Mouse (Mus musculus): ENCODE results near the gene Tubb4b. TPM values are rescaled to one million over a fixed set of nuclear protein-coding genes. Genes with fewer than 3 reads are reported as not detected.

The Tubb4b gene
- polyA plus RNA-seq, 1 experiment from 2014 or later: 444 TPM

DNA sequence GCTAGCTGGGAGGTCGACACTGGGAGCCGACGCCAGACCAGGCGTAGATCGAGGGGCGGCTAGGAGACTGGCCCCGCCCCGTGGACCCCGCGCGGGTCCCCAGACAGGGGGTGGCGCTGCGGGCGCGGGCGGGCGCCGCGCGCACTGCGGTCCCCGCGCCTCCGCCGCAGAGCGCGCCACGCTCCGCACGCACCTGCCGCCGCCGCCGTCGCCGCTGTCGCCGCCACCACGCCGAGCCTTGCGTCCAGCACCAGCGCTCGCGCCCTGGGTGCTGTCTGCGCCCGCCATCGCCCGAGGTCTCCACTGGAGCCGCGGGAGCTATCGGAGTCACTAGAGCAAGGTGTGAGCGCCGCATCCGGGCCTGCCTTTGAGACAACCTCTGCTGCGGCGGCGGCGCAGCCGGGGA is 17.6 kb upstream of the Tubb4b start, which contains the start of the genes Rnf208 and Cysrt1:
Gene Rnf208, plus strand, starts transcription at position 155 of the 406 bp plus-strand sequence.
Gene Cysrt1, minus strand, starts transcription at position 352 of the 406 bp plus-strand sequence.
- H3K9ac ChIP-seq: peak within 1 kb of the TSS; percentile 81
- no peaks in the 10 kb centered on the region for H3K9me3 ChIP-seq
- H3K27ac ChIP-seq (replicated peaks): peak within 1 kb of the TSS; percentile 72
- peaks cover 4% of the 10 kb centered on the region; the same call in 1 of the 2 replicates for H3K27me3 ChIP-seq
- ATAC-seq (ENCODE audit: low FRiP score, low read depth): peak; percentile 65
- H3K36me3 ChIP-seq: no peaks in the 10 kb centered on the region; the same call in 1 of the 2 replicates
- H3K4me3 ChIP-seq: peak within 1 kb of the TSS; percentile 61
- H3K4me1 ChIP-seq (replicated peaks): peaks cover 37% of the 10 kb centered on the region
- WGBS: 0% methylated on average over 40 of the region's 59 CpGs
- H3K4me2 ChIP-seq: peak within 1 kb of the TSS; percentile 92

DNA sequence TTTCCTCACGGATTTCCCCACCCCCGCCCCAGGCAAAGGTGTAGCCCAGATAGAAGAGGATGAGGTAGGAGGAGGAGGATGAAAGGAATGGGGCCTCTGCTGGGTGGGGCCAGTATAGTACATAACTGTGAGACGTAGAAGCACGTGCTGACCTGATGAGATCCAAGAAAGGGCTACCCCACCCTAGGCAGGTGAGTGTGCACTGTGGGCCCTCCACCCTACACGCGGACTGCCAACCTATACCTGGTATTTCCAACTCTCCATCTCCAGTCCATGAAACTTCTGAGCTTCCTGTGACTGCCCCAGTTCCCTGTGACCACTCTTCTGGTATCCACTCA is 16.9 kb upstream of the Tubb4b start:
- H3K27ac ChIP-seq (replicated peaks): peak overlapping the region; percentile 72
- H3K4me1 ChIP-seq (replicated peaks): peaks cover 37% of the 10 kb centered on the region
- peak overlapping the region; percentile 81 for H3K9ac ChIP-seq
- H3K36me3 ChIP-seq: no peaks in the 10 kb centered on the region; the same call in 1 of the 2 replicates
- ATAC-seq (ENCODE audit: low FRiP score, low read depth): peak; percentile 32
- peaks cover 4% of the 10 kb centered on the region; the same call in 1 of the 2 replicates for H3K27me3 ChIP-seq
- 12% methylated on average over 6 of the region's 6 CpGs for WGBS
- peak overlapping the region; percentile 92 for H3K4me2 ChIP-seq
- H3K9me3 ChIP-seq: no peaks in the 10 kb centered on the region
- peak overlapping the region; percentile 61 for H3K4me3 ChIP-seq

DNA sequence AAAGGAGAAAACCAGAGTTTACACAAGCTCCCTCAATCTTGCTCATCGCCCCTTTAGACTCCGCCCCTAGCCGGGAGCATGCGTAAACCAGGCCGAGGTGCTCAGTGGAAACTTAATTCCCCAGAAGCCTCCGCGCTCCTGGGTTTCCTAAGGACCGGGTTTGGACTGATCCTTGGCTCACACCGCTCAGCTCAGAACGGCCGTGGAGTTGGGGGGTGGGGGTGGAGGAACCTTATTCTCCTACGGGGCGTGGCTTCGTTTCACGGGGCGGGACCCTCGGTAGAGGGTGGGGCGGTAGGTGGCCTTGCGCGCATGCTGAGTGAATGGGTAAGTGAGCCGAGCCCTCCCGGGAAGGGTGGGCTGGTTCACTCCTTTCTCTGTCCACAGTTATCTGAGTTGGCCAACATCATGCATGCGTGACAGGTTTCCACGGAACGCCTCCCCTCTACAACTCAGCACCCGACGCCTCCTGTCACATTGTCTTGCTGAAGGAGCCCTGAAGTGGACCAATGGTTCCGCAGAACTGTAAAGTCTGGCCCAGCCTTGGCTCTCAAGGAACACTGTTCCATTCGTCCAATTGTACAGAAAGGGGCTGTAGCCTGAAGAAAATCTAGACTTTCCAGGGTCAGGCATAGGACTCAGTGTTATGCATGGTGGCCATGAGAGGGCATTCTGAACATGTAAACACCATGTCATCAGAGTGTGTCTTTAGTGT is 16.4 kb upstream of the Tubb4b start:
- peaks cover 37% of the 10 kb centered on the region for H3K4me1 ChIP-seq (replicated peaks)
- no peaks in the 10 kb centered on the region; the same call in 1 of the 2 replicates for H3K36me3 ChIP-seq
- ATAC-seq (ENCODE audit: low FRiP score, low read depth): peak; percentile 83
- peak overlapping the region; percentile 72 for H3K27ac ChIP-seq (replicated peaks)
- peak overlapping the region; percentile 24 for H3K9ac ChIP-seq
- 1% methylated on average over 29 of the region's 29 CpGs for WGBS
- peak overlapping the region; percentile 92 for H3K4me2 ChIP-seq
- H3K9me3 ChIP-seq: no peaks in the 10 kb centered on the region
- H3K4me3 ChIP-seq: peak overlapping the region; percentile 61
- peaks cover 4% of the 10 kb centered on the region; the same call in 1 of the 2 replicates for H3K27me3 ChIP-seq

DNA sequence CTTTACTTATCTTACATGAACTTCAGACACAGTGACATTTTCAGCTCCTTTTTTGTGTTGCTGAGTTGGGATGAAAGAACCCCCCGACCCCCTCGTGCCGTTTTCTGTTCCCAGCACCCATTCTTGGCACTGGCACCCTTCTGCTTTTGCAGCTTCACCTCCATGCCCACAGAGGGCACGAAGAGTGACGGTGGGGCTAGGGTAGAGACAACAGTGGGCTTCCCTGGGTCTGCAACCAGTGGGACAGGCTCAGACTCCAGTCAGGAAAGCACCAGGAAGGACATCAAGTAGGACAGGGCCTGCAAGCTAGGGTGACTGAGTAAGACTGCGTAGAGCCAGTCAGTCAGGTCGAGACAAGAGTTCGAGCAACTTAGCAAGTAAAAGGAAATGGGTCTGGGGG is 15.8 kb upstream of the Tubb4b start:
- no peaks in the 10 kb centered on the region; the same call in 1 of the 2 replicates for H3K36me3 ChIP-seq
- 54% methylated on average over 8 of the region's 8 CpGs for WGBS
- no peaks in the 10 kb centered on the region for H3K9me3 ChIP-seq
- peaks cover 37% of the 10 kb centered on the region for H3K4me1 ChIP-seq (replicated peaks)
- peak overlapping the region; percentile 72 for H3K27ac ChIP-seq (replicated peaks)
- peaks cover 4% of the 10 kb centered on the region; the same call in 1 of the 2 replicates for H3K27me3 ChIP-seq
- H3K4me3 ChIP-seq: peak overlapping the region; percentile 61
- no peak overlapping the region for H3K9ac ChIP-seq
- peak; percentile 23 for ATAC-seq (ENCODE audit: low FRiP score, low read depth)
- H3K4me2 ChIP-seq: peak overlapping the region; percentile 92

DNA sequence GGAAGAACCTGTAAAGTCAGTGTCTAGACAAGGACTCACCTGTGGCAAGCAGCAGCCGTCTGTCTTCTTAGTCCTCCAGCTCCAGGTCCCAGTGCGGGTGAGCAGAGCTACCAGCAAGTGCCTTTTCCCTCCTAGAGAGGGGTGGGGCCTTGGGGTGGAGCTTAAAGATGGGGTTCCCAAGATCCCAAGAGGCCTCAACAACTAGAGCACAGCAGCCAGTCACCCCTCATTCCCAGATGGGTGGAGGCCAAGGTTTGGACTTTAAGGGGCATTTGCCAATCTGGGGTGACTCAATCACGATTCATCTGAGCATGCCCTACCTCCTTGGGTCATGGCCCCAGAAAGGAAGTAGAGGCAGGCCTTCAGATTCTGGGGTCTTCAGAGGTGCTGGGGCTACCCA is 15.3 kb upstream of the Tubb4b start:
- no peak for ATAC-seq (ENCODE audit: low FRiP score, low read depth)
- Histone ChIP-seq H3K9ac (no peak overlapping the region), H3K4me3 (no peak overlapping the region), H3K9me3 (no peaks in the 10 kb centered on the region), H3K36me3 (no peaks in the 10 kb centered on the region), H3K27me3 (peaks cover 4% of the 10 kb centered on the region; the same call in 1 of the 2 replicates), H3K4me2 (no peak overlapping the region), H3K27ac (replicated peaks) (no peak overlapping the region), H3K4me1 (replicated peaks) (peaks cover 37% of the 10 kb centered on the region)
- WGBS: 88% methylated on average over 3 of the region's 3 CpGs

DNA sequence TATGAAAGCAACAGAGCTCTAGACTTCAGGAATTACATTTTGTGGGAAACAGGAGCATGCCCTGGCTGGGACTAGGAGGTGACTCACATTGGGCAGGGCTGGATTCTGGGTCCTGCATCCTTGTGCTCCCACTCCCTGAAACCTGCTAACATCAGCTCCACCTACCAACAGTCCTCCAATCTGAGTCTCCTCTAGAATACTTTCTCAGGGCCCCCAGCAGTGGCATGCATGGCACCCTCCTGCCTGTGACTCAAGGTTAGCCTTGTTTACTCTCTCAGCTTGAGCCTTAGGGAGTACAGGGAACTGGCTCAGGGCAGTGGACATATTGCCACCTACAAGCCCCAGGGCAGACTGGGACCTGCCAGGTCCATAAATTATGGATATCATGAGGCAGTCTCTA is 13.6 kb upstream of the Tubb4b start:
- H3K9ac ChIP-seq: no peak overlapping the region
- H3K9me3 ChIP-seq: no peaks in the 10 kb centered on the region
- peaks cover 4% of the 10 kb centered on the region; the same call in 1 of the 2 replicates for H3K27me3 ChIP-seq
- no peak overlapping the region for H3K27ac ChIP-seq (replicated peaks)
- H3K4me3 ChIP-seq: no peak overlapping the region
- H3K4me2 ChIP-seq: no peak overlapping the region
- H3K4me1 ChIP-seq (replicated peaks): peaks cover 23% of the 10 kb centered on the region
- H3K36me3 ChIP-seq: no peaks in the 10 kb centered on the region
- no peak for ATAC-seq (ENCODE audit: low FRiP score, low read depth)

DNA sequence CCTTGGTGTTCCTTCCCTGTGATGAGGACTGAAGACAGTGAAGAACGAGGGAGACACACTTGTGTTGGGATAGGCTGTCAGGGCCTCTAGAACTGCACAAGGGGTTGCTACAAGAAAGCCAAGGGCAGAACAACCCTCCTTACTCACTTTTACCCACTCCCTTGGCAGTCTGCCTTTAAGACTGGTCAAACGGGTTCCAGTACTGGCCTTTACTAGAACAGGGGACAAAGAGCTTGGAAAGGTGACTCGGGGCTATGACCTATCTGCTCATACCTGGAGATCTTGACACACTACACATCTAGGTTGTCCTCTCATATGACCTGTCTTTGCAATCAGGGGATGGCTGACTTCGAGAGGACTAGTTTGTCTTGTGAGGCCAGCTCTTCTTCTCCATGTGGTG is 13.0 kb upstream of the Tubb4b start:
- H3K27ac ChIP-seq (replicated peaks): no peak overlapping the region
- H3K4me2 ChIP-seq: no peak overlapping the region
- H3K27me3 ChIP-seq: peaks cover 4% of the 10 kb centered on the region; the same call in 1 of the 2 replicates
- ATAC-seq (ENCODE audit: low FRiP score, low read depth): no peak
- no peaks in the 10 kb centered on the region for H3K9me3 ChIP-seq
- H3K9ac ChIP-seq: no peak overlapping the region
- peaks cover 17% of the 10 kb centered on the region for H3K4me1 ChIP-seq (replicated peaks)
- H3K36me3 ChIP-seq: no peaks in the 10 kb centered on the region
- WGBS: 74% methylated on average over 4 of the region's 4 CpGs
- H3K4me3 ChIP-seq: no peak overlapping the region

DNA sequence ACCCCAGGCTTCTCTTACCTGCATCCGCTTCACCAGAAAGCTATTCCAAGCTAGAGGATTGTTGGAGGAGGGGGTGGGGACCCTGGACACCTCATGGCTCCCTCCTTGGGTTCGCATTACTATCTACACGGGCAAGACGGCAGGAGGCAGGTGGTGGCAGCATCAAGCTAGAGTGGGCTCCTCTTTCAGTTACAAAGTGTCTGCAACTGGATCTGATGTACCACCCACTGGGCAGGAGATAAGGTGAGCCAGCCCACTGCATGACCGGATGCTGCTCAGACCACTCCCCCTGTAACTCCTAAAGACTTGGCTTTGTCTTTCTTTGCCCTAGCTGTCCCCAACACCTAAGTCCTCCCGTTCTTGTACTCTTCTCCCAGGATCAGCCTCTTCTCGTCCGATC is 12.1 kb upstream of the Tubb4b start, which contains the start of gene Rnf224:
Gene Rnf224, minus strand, starts transcription at position 174 of the 400 bp plus-strand sequence.
- Histone ChIP-seq H3K27ac (replicated peaks) (no peak within 1 kb of the TSS), H3K9ac (no peak within 1 kb of the TSS), H3K36me3 (no peaks in the 10 kb centered on the region), H3K4me3 (no peak within 1 kb of the TSS), H3K9me3 (no peaks in the 10 kb centered on the region), H3K27me3 (peaks cover 4% of the 10 kb centered on the region; the same call in 1 of the 2 replicates), H3K4me1 (replicated peaks) (peaks cover 15% of the 10 kb centered on the region), H3K4me2 (no peak within 1 kb of the TSS)
- WGBS: 36% methylated on average over 8 of the region's 8 CpGs
- ATAC-seq (ENCODE audit: low FRiP score, low read depth): no peak

DNA sequence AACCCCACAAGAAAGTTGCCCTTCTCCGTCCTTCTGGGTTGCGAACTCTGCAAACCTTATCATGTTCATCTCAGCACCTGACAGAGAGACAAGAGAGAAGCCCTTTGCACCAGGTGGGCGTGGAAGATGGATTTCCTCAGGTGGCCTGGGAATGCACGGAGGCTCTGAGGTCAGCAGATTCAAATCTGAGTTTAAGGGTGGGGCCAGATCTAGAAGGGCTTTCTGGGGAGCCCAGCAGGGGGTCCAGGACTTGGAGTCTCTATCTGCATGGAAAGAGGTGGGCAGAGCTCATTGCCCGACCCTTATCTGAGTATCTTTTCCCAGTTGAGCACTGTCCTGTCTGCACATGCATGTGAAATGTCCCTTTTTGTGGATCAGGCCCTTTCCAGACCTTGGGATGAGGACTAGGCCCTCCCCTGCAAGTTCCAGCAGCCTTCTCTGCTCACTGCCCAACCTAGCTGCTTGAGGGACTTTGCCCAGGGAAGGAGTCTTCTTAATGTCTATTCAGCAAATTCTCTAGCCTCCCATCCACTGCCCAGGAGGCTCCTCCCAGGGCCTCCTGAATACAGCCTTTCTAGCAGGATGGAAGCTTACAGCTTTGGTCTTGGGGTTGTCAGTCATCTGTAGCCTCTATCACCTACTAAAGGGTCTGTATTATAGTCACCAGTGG is 10.2 kb upstream of the Tubb4b start:
- Histone ChIP-seq H3K27ac (replicated peaks) (no peak overlapping the region), H3K9me3 (no peaks in the 10 kb centered on the region), H3K36me3 (no peaks in the 10 kb centered on the region), H3K27me3 (peaks cover 4% of the 10 kb centered on the region; the same call in 1 of the 2 replicates), H3K4me2 (no peak overlapping the region), H3K4me1 (replicated peaks) (no peaks in the 10 kb centered on the region), H3K4me3 (no peak overlapping the region), H3K9ac (no peak overlapping the region)
- 73% methylated on average over 5 of the region's 5 CpGs for WGBS
- no peak for ATAC-seq (ENCODE audit: low FRiP score, low read depth)

DNA sequence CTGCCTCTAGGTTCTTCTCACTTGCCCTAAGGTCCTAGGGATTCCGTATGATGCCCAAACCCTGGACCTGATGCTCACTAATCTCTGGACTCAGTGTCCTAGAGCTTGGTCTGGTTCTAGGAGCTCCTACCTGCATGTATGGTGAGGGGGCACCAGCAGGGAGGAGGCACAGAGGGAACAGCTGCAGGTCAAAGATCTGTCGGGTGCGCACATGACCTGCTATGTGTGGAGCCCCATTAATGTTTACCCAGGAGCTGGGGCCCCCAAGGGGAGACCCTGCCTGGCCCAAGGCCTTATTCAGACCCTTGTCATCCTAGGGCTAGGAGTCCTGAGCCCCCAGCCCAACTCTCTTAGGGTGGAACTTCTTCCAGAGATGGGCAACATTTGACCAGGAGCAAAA is 9.5 kb upstream of the Tubb4b start, which contains the start of gene Slc34a3:
Gene Slc34a3, minus strand, starts transcription at position 315 of the 400 bp plus-strand sequence.
- no peak for ATAC-seq (ENCODE audit: low FRiP score, low read depth)
- H3K27me3 ChIP-seq: peaks cover 4% of the 10 kb centered on the region; the same call in 1 of the 2 replicates
- H3K4me2 ChIP-seq: no peak within 1 kb of the TSS
- H3K36me3 ChIP-seq: no peaks in the 10 kb centered on the region
- H3K4me1 ChIP-seq (replicated peaks): no peaks in the 10 kb centered on the region
- H3K4me3 ChIP-seq: no peak within 1 kb of the TSS
- H3K9me3 ChIP-seq: no peaks in the 10 kb centered on the region
- H3K9ac ChIP-seq: no peak within 1 kb of the TSS
- no peak within 1 kb of the TSS for H3K27ac ChIP-seq (replicated peaks)
- WGBS: 99% methylated on average over 3 of the region's 3 CpGs

DNA sequence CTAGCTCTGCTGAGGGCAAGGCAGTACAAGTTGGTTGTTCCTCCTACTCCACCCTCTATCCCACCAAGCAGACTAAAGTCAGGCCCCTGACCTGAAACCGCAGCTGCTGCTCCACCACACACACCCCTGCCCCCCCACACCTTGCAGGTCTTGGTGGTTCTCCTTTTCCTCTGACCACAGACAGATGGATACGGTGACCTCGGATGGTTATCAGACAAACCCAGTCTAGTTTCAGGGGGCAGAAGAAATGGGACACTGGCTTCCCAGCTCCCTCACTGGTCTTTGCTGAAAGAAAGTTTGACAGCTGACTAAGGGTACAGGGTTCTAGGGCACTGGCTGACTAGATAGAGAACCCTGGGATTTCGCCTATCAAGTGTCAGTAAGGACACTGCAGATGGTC is 8.9 kb upstream of the Tubb4b start:
- Histone ChIP-seq H3K9ac (no peak overlapping the region), H3K27me3 (peaks cover 4% of the 10 kb centered on the region; the same call in 1 of the 2 replicates), H3K4me3 (no peak overlapping the region), H3K4me1 (replicated peaks) (peaks cover 6% of the 10 kb centered on the region; the same call in 1 of the 2 replicates), H3K4me2 (no peak overlapping the region), H3K36me3 (no peaks in the 10 kb centered on the region), H3K27ac (replicated peaks) (no peak overlapping the region), H3K9me3 (no peaks in the 10 kb centered on the region)
- ATAC-seq (ENCODE audit: low FRiP score, low read depth): no peak
- WGBS: 79% methylated on average over 4 of the region's 4 CpGs

DNA sequence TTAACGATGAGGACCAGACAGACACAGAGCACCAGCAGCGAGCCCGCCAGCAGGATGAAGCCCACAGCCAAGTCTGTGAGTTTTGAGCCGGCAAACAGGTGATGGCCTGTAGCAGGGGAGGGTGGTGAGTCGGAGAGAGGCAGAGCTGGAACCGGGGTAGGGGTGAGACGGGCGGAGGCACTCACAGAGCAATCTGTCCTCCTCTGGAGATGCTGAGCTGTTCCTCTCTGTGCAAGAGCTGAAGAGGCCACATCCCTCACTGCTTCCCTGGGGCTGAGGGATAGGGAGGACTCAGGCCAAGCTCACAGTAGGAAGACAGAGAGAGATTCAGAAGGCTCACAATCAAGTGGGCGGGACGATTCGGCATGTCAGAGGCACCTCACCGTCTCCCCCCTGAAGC is 6.5 kb upstream of the Tubb4b start:
- Histone ChIP-seq H3K4me3 (no peak overlapping the region), H3K36me3 (no peaks in the 10 kb centered on the region), H3K4me2 (no peak overlapping the region), H3K4me1 (replicated peaks) (peaks cover 7% of the 10 kb centered on the region; the same call in 1 of the 2 replicates), H3K27ac (replicated peaks) (no peak overlapping the region), H3K27me3 (no peaks in the 10 kb centered on the region), H3K9ac (no peak overlapping the region), H3K9me3 (no peaks in the 10 kb centered on the region)
- WGBS: 57% methylated on average over 12 of the region's 12 CpGs
- no peak for ATAC-seq (ENCODE audit: low FRiP score, low read depth)

Data from hindbrain, embryonic 15.5 days (tissue).